Mouse (Mus musculus) kidney, embryonic 15.5 days (tissue): ENCODE results near the gene Rab11fip4. TPM values are rescaled to one million over a fixed set of nuclear protein-coding genes. Genes with fewer than 3 reads are reported as not detected.
"Not testable (repeated sequence)": the region's sequence is repeated elsewhere in the genome, so short reads cannot be mapped to it uniquely, and the experiment has no call there.

Experiments
- ATAC-seq: fragments of 200-750 bp; cut with Nextera tagmentation; replicated peaks from 2 replicates; pipeline ENCODE4 v1.8.0; 2017; ENCODE audit warnings: moderate TSS enrichment; ENCODE audit not compliant: low FRiP score
- H3K27ac ChIP-seq: fragments of 300-500 bp; sonication (generic); 2 replicates; pipeline ENCODE4 v1.5.1; 2015; ENCODE audit warnings: mild to moderate bottlenecking, inconsistent platforms
- H3K27me3 ChIP-seq: fragments of 300-500 bp; sonication (generic); 2 replicates; pipeline ENCODE4 v1.6.1; 2015; ENCODE audit warnings: inconsistent platforms
- H3K36me3 ChIP-seq: fragments of 300-500 bp; sonication (generic); 2 replicates; pipeline ENCODE4 v1.6.1; 2015; ENCODE audit warnings: inconsistent platforms
- H3K4me1 ChIP-seq: fragments of 300-500 bp; sonication (generic); 2 replicates; pipeline ENCODE4 v1.6.1; 2015; ENCODE audit warnings: inconsistent platforms
- H3K4me2 ChIP-seq: fragments of 300-500 bp; sonication (generic); 2 replicates; pipeline ENCODE4 v1.6.1; 2015; ENCODE audit warnings: moderate library complexity, mild to moderate bottlenecking, inconsistent platforms
- H3K4me3 ChIP-seq: fragments of 300-500 bp; sonication (generic); replicated peaks from 2 replicates; pipeline ENCODE4 v1.5.1; 2015; ENCODE audit warnings: mild to moderate bottlenecking, inconsistent platforms
- H3K9ac ChIP-seq: fragments of 300-500 bp; sonication (generic); 2 replicates; pipeline ENCODE4 v1.6.1; 2015; ENCODE audit warnings: mild to moderate bottlenecking, inconsistent platforms
- H3K9me3 ChIP-seq: fragments of 300-500 bp; sonication (generic); replicated peaks from 2 replicates; pipeline ENCODE4 v1.6.1; 2016; ENCODE audit warnings: inconsistent platforms
- WGBS: fragments of 180-500 bp; shearing (Covaris S2); methylation state at CpG from one replicate; pipeline ENCODE4 v1.1.7; 2015; ENCODE audit warnings: mixed read lengths; 5-methylcytosine and 5-hydroxymethylcytosine counted together
- polyA plus RNA-seq: library from polyadenylated mRNA; unstranded; fragments of >200 nt; fragmentation: Nextera tagmentation; extraction: Ambion mirVana; gene quantifications from 2 replicates; pipeline ENCODE4 v1.2.1, GENCODE M21; 2015

Gene Rab11fip4
- polyA plus RNA-seq, 1 experiment from 2014 or later = 9.6 TPM

GRCm38 (mm10) chr11:79686501-79687121, 95.6 kb downstream of the Rab11fip4 start:
- ATAC-seq = peak; percentile 80; the same call in 1 of the 2 replicates
- H3K9ac ChIP-seq = no peak overlapping the region
- no peak overlapping the region for H3K4me2 ChIP-seq
- WGBS = 71% methylated on average over 26 of the region's 26 CpGs
- H3K4me3 ChIP-seq = no peak overlapping the region
- no peak overlapping the region for H3K27ac ChIP-seq
- H3K36me3 ChIP-seq = peaks cover 30% of the 10 kb centered on the region
- no peaks in the 10 kb centered on the region for H3K27me3 ChIP-seq
- H3K9me3 ChIP-seq = no peaks in the 10 kb centered on the region
- 0 out of 2 replicates have a peak, but pooled peaks cover 4% of the 10 kb centered on the region for H3K4me1 ChIP-seq

GRCm38 (mm10) chr11:79689916-79690315, 98.9 kb downstream of the Rab11fip4 start:
- no peak overlapping the region for H3K9ac ChIP-seq
- no peaks in the 10 kb centered on the region for H3K9me3 ChIP-seq
- no peaks in the 10 kb centered on the region for H3K27me3 ChIP-seq
- H3K4me3 ChIP-seq = no peak overlapping the region
- no peak overlapping the region for H3K4me2 ChIP-seq
- peaks cover 23% of the 10 kb centered on the region for H3K36me3 ChIP-seq
- 76% methylated on average over 1 of the region's 1 CpGs for WGBS
- ATAC-seq = no peak
- H3K27ac ChIP-seq = no peak overlapping the region
- H3K4me1 ChIP-seq = 0 out of 2 replicates have a peak, but pooled peaks cover 4% of the 10 kb centered on the region

- Histone ChIP-seq H3K9me3 (no peaks in the 10 kb centered on the region), H3K27ac (no peak overlapping the region), H3K4me3 (no peak overlapping the region), H3K4me2 (no peak overlapping the region), H3K36me3 (peaks cover 22% of the 10 kb centered on the region), H3K27me3 (no peaks in the 10 kb centered on the region), H3K4me1 (0 out of 2 replicates have a peak, but pooled peaks cover 2% of the 10 kb centered on the region), H3K9ac (no peak overlapping the region)
- ATAC-seq = no peak
- WGBS = 86% methylated on average over 9 of the region's 9 CpGs
Observed at GRCm38 (mm10) chr11:79691513-79691912, 100.5 kb downstream of the Rab11fip4 start.

GRCm38 (mm10) chr11:79696390-79697307, 105.6 kb downstream of the Rab11fip4 start:
- H3K4me1 ChIP-seq = 0 out of 2 replicates have a peak, but pooled peaks cover 3% of the 10 kb centered on the region

DNA sequence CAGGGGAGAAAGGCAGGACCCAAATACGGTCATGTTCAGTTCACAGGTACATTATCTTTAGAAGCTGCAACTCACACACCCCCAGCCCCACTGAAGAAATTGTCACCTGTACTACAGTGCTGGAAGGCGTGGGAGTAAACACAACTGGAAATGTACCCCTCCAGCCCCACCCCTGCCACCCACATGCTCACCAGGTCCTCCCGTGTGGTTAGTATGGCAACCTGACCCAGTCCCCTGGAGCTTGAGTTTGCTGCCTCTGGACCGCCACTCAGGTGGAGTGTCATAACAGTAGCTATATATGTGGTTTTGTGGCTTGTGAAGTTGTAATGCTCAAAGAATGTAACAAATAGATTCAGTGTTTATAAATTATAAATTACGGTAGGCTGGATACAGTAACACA, 107.1 kb downstream of the Rab11fip4 start:
- no peak overlapping the region for H3K9ac ChIP-seq
- no peak overlapping the region for H3K4me2 ChIP-seq
- H3K36me3 ChIP-seq = peaks cover 16% of the 10 kb centered on the region
- H3K9me3 ChIP-seq = no peaks in the 10 kb centered on the region
- no peak overlapping the region for H3K27ac ChIP-seq
- 75% methylated on average over 5 of the region's 5 CpGs for WGBS
- no peak overlapping the region for H3K4me3 ChIP-seq
- no peak for ATAC-seq
- H3K4me1 ChIP-seq = peaks cover 15% of the 10 kb centered on the region
- H3K27me3 ChIP-seq = no peaks in the 10 kb centered on the region

More at GRCm38 (mm10) chr11:79696390-79697307, 105.6 kb downstream of the Rab11fip4 start:
- H3K9me3 ChIP-seq = no peaks in the 10 kb centered on the region
- ATAC-seq = no peak
- 59% methylated on average over 19 of the region's 19 CpGs for WGBS
- H3K27me3 ChIP-seq = no peaks in the 10 kb centered on the region
- H3K27ac ChIP-seq = no peak overlapping the region
- no peak overlapping the region for H3K9ac ChIP-seq
- peaks cover 15% of the 10 kb centered on the region for H3K36me3 ChIP-seq
- H3K4me3 ChIP-seq = no peak overlapping the region
- no peak overlapping the region for H3K4me2 ChIP-seq

GRCm38 (mm10) chr11:79698542-79698941, 107.5 kb downstream of the Rab11fip4 start:
- WGBS = 84% methylated on average over 4 of the region's 4 CpGs
- not testable (repeated sequence) for H3K27ac ChIP-seq, ATAC-seq, H3K27me3 ChIP-seq, H3K9me3 ChIP-seq, H3K4me3 ChIP-seq, H3K9ac ChIP-seq, H3K4me2 ChIP-seq
- Histone ChIP-seq H3K36me3 (peaks cover 16% of the 10 kb centered on the region), H3K4me1 (peaks cover 20% of the 10 kb centered on the region)

DNA sequence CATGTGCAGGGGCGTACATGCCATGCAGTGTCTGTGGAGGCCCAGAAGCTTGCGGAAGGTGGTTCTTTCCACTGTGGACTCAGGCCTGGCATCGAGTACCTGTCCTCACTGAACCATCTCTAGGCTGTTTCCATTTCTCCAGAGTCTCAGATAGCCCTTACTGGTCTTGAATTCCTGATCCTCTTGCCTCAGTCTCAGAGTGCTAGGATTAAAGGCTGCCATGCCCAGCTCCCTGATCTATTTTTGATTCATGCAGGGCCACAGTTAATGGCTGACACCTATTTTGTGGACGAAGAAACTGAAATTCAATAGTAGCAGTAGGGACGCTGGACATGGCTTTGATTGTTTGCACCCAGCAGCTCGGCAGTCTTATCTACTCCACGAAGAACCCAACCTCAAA, 110.5 kb downstream of the Rab11fip4 start:
- H3K4me3 ChIP-seq = no peak overlapping the region
- peaks cover 31% of the 10 kb centered on the region for H3K4me1 ChIP-seq
- H3K36me3 ChIP-seq = peaks cover 16% of the 10 kb centered on the region
- H3K27me3 ChIP-seq = no peaks in the 10 kb centered on the region
- H3K27ac ChIP-seq = no peak overlapping the region
- no peak overlapping the region for H3K9ac ChIP-seq
- no peak for ATAC-seq
- WGBS = 86% methylated on average over 7 of the region's 7 CpGs
- no peaks in the 10 kb centered on the region for H3K9me3 ChIP-seq
- H3K4me2 ChIP-seq = no peak overlapping the region

- 85% methylated on average over 6 of the region's 6 CpGs for WGBS
- no peak for ATAC-seq
Observed at GRCm38 (mm10) chr11:79702092-79702491, 111.1 kb downstream of the Rab11fip4 start.

DNA sequence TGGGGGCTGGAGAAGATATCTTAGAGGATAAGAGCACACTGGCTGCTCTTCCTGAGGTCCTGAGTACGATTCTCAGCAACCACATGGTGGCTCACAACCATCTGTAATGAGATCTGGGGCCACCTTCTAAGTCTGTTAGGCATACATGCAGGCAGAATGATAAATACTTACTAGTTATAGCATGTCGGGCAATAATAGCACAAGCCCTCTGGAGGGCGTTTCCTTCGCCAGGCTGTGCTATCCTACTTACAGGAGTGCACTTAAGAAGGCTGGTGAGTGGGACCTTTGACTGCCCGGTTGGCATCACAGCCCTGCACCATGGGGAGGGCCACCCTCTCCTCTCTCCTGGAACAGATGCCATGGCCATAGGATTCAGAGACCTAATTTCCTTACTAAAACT, 112.4 kb downstream of the Rab11fip4 start:
- no peak; the same call in 1 of the 2 replicates for ATAC-seq
- 3% methylated on average over 5 of the region's 5 CpGs for WGBS
- H3K27ac ChIP-seq = peak overlapping the region; percentile 98

More at GRCm38 (mm10) chr11:79702092-79702491, 111.1 kb downstream of the Rab11fip4 start:
- Histone ChIP-seq H3K27me3 (no peaks in the 10 kb centered on the region), H3K4me2 (no peak overlapping the region), H3K4me3 (no peak overlapping the region), H3K9me3 (no peaks in the 10 kb centered on the region), H3K9ac (no peak overlapping the region), H3K36me3 (peaks cover 16% of the 10 kb centered on the region), H3K27ac (no peak overlapping the region), H3K4me1 (peaks cover 31% of the 10 kb centered on the region)

GRCm38 (mm10) chr11:79703885-79704291, 112.9 kb downstream of the Rab11fip4 start:
- H3K36me3 ChIP-seq = peaks cover 16% of the 10 kb centered on the region
- peaks cover 31% of the 10 kb centered on the region for H3K4me1 ChIP-seq
- H3K4me3 ChIP-seq = peak overlapping the region; percentile 91
- ATAC-seq = peak; percentile 53
- under 1% methylated on average over 27 of the region's 27 CpGs for WGBS
- no peaks in the 10 kb centered on the region for H3K27me3 ChIP-seq
- peak overlapping the region; percentile 75 for H3K4me2 ChIP-seq
- no peaks in the 10 kb centered on the region for H3K9me3 ChIP-seq
- peak overlapping the region; percentile 91 for H3K9ac ChIP-seq
- peak overlapping the region; percentile 98 for H3K27ac ChIP-seq

More for the DNA sequence above, 112.4 kb downstream of the Rab11fip4 start:
- H3K4me3 ChIP-seq = peak overlapping the region; percentile 91
- H3K36me3 ChIP-seq = peaks cover 16% of the 10 kb centered on the region
- H3K4me1 ChIP-seq = peaks cover 31% of the 10 kb centered on the region
- peak overlapping the region; percentile 91 for H3K9ac ChIP-seq
- H3K9me3 ChIP-seq = no peaks in the 10 kb centered on the region
- H3K27me3 ChIP-seq = no peaks in the 10 kb centered on the region
- peak overlapping the region; percentile 75 for H3K4me2 ChIP-seq

- Histone ChIP-seq H3K27me3 (peaks cover 5% of the 10 kb centered on the region), H3K4me2 (peak overlapping the region; percentile 75), H3K4me1 (peaks cover 31% of the 10 kb centered on the region), H3K9ac (peak overlapping the region; percentile 91), H3K4me3 (peak overlapping the region; percentile 91), H3K36me3 (peaks cover 16% of the 10 kb centered on the region), H3K27ac (peak overlapping the region; percentile 98), H3K9me3 (no peaks in the 10 kb centered on the region)
- under 1% methylated on average over 60 of the region's 61 CpGs for WGBS
- peak; percentile 96 for ATAC-seq
Observed at GRCm38 (mm10) chr11:79704318-79705150, 113.5 kb downstream of the Rab11fip4 start.
